Mouse (Mus musculus) CH12.LX (cell line): ENCODE measurements around the gene Neurl1a. TPM values are rescaled to one million over a fixed set of nuclear protein-coding genes. Genes with fewer than 3 reads are reported as not detected.

Experiments used
- DNase-seq: peaks from one replicate; pipeline ENCODE4 v3.0.0-alpha.2; 2013; ENCODE audit errors: extremely low read depth
- H3K27ac ChIP-seq: 2 replicates; pipeline ENCODE4 v1.5.1; 2012; ENCODE audit warnings: low read depth, mild to moderate bottlenecking, control low read depth, moderate library complexity; ENCODE audit not compliant: insufficient read depth
- H3K27me3 ChIP-seq: replicated peaks from 2 replicates; pipeline ENCODE3; 2012; ENCODE audit warnings: inconsistent platforms
- H3K36me3 ChIP-seq, 2 experiments: replicated peaks in 1 of 2; 2 replicates each; pipeline versions ENCODE3 to v1.6.1; 2012; ENCODE audit warnings: inconsistent platforms in 1 of 2, low read length in 1 of 2, mild to moderate bottlenecking in 1 of 2, mixed read lengths in 1 of 2, moderate library complexity in 1 of 2; ENCODE audit not compliant: control insufficient read depth in 1 of 2, insufficient read depth in 1 of 2
- H3K4me1 ChIP-seq, 2 experiments: 2 replicates each; pipeline ENCODE4 v1.6.1; 2012; ENCODE audit warnings: inconsistent platforms in 1 of 2, moderate library complexity in 1 of 2; ENCODE audit not compliant: insufficient read depth in 2 of 2, control insufficient read depth in 1 of 2
- H3K4me2 ChIP-seq: 2 replicates; pipeline ENCODE4 v1.6.1; 2012; ENCODE audit warnings: low read depth, mild to moderate bottlenecking, control low read depth; ENCODE audit not compliant: poor library complexity, insufficient read depth, severe bottlenecking
- H3K4me3 ChIP-seq, 3 experiments: fragments of 150-350 bp in 1 of 3; sonication (generic) in 1 of 3; replicated peaks in 1 of 3; 2 replicates each; pipeline versions ENCODE3 to v1.5.1; 2011 to 2012; ENCODE audit warnings: low read depth in 2 of 3, low read length in 2 of 3, mild to moderate bottlenecking in 2 of 3, moderate library complexity in 2 of 3, control low read depth in 1 of 3, improper control_type of control experiment in 1 of 3, inconsistent platforms in 1 of 3, mixed read lengths in 1 of 3; ENCODE audit not compliant: poor library complexity in 1 of 3
- H3K79me2 ChIP-seq: replicated peaks from 2 replicates; pipeline ENCODE4 v1.6.1; 2012; ENCODE audit warnings: mild to moderate bottlenecking, moderate library complexity; ENCODE audit not compliant: control insufficient read depth, poor library complexity, insufficient read depth, severe bottlenecking; ENCODE audit errors: extremely low read depth
- H3K9ac ChIP-seq: 2 replicates; pipeline ENCODE4 v1.6.1; 2012; ENCODE audit warnings: low read depth, mild to moderate bottlenecking, control low read depth, moderate library complexity; ENCODE audit not compliant: insufficient read depth
- H3K9me3 ChIP-seq: replicated peaks from 2 replicates; pipeline ENCODE3; 2012; ENCODE audit warnings: low read length, inconsistent platforms, mixed read lengths
- BHLHE40 ChIP-seq: IDR thresholded peaks from 2 replicates; pipeline ENCODE4 v1.6.1; 2011; ENCODE audit warnings: mild to moderate bottlenecking, low read depth, low read length, improper control_type of control experiment
- CHD1 ChIP-seq: IDR thresholded peaks from 2 replicates; pipeline ENCODE4 v1.6.1; 2012; ENCODE audit warnings: low read depth, low read length, improper control_type of control experiment, inconsistent platforms
- CHD2 ChIP-seq: IDR thresholded peaks from 2 replicates; pipeline ENCODE4 v1.6.1; 2011; ENCODE audit warnings: low read length, improper control_type of control experiment
- ELF1 ChIP-seq: IDR thresholded peaks from 2 replicates; pipeline ENCODE4 v1.6.1; 2014; ENCODE audit warnings: low read depth, mild to moderate bottlenecking, inconsistent platforms, low read length, improper control_type of control experiment
- EP300 ChIP-seq: IDR thresholded peaks from 2 replicates; pipeline ENCODE4 v1.6.1; 2011; ENCODE audit warnings: low read length, improper control_type of control experiment
- ETS1 ChIP-seq: conservative IDR thresholded peaks from 2 replicates; pipeline ENCODE4 v1.6.1; 2012; ENCODE audit warnings: low read depth, mild to moderate bottlenecking, inconsistent platforms, low read length, improper control_type of control experiment, moderate library complexity
- GABPA ChIP-seq: IDR thresholded peaks from 2 replicates; pipeline ENCODE4 v1.6.1; 2012; ENCODE audit warnings: low read depth, low read length, improper control_type of control experiment, inconsistent platforms; ENCODE audit not compliant: insufficient replicate concordance
- HCFC1 ChIP-seq: IDR thresholded peaks from 2 replicates; pipeline ENCODE4 v1.6.1; 2012; ENCODE audit warnings: low read depth, mild to moderate bottlenecking, inconsistent platforms, low read length, improper control_type of control experiment
- IRF4 ChIP-seq: IDR thresholded peaks from 2 replicates; pipeline ENCODE4 v1.6.1; 2014; ENCODE audit warnings: low read depth, mild to moderate bottlenecking, inconsistent platforms, low read length, improper control_type of control experiment
- JUN ChIP-seq: IDR thresholded peaks from 2 replicates; pipeline ENCODE4 v1.6.1; 2011; ENCODE audit warnings: low read depth, mild to moderate bottlenecking, low read length, improper control_type of control experiment, moderate library complexity; ENCODE audit not compliant: insufficient read depth
- JUND ChIP-seq: conservative IDR thresholded peaks from 2 replicates; pipeline ENCODE4 v1.6.1; 2011; ENCODE audit warnings: low read depth, low read length, improper control_type of control experiment
- KAT2A ChIP-seq: IDR thresholded peaks from 2 replicates; pipeline ENCODE4 v1.6.1; 2012; ENCODE audit warnings: low read length, improper control_type of control experiment, inconsistent platforms; ENCODE audit not compliant: insufficient replicate concordance
- MAFK ChIP-seq: IDR thresholded peaks from 2 replicates; pipeline ENCODE4 v1.6.1; 2011; ENCODE audit warnings: low read length, improper control_type of control experiment; ENCODE audit not compliant: insufficient replicate concordance
- MAX ChIP-seq: IDR thresholded peaks from 2 replicates; pipeline ENCODE4 v1.6.1; 2011; ENCODE audit warnings: low read length, improper control_type of control experiment
- MAZ ChIP-seq: IDR thresholded peaks from 2 replicates; pipeline ENCODE4 v1.6.1; 2012; ENCODE audit warnings: low read depth, mild to moderate bottlenecking, inconsistent platforms, low read length, improper control_type of control experiment, moderate library complexity
- MEF2A ChIP-seq: IDR thresholded peaks from 2 replicates; pipeline ENCODE4 v1.6.1; 2014; ENCODE audit warnings: low read depth, mild to moderate bottlenecking, inconsistent platforms, low read length, improper control_type of control experiment, borderline replicate concordance
- MXI1 ChIP-seq: IDR thresholded peaks from 2 replicates; pipeline ENCODE4 v1.6.1; 2011; ENCODE audit warnings: mild to moderate bottlenecking, low read depth, low read length, improper control_type of control experiment
- MYC ChIP-seq: IDR thresholded peaks from 2 replicates; pipeline ENCODE4 v1.6.1; 2011; ENCODE audit warnings: low read depth, mild to moderate bottlenecking, improper control_type of control experiment, low read length
- NRF1 ChIP-seq: IDR thresholded peaks from 2 replicates; pipeline ENCODE4 v1.6.1; 2014; ENCODE audit warnings: low read depth, mild to moderate bottlenecking, inconsistent platforms, low read length, improper control_type of control experiment, moderate library complexity
- PAX5 ChIP-seq: IDR thresholded peaks from 2 replicates; pipeline ENCODE4 v1.6.1; 2012; ENCODE audit warnings: low read length, inconsistent platforms, mixed read lengths
- POLR2A ChIP-seq: IDR thresholded peaks from 2 replicates; pipeline ENCODE4 v1.6.1; 2011; ENCODE audit warnings: low read depth, mild to moderate bottlenecking, improper control_type of control experiment, low read length
- RAD21 ChIP-seq: IDR thresholded peaks from 2 replicates; pipeline ENCODE4 v1.6.1; 2011; ENCODE audit warnings: low read depth, mild to moderate bottlenecking, low read length, improper control_type of control experiment, moderate library complexity
- RCOR1 ChIP-seq: conservative IDR thresholded peaks from 2 replicates; pipeline ENCODE4 v1.6.1; 2012; ENCODE audit warnings: low read depth, mild to moderate bottlenecking, inconsistent platforms, low read length, improper control_type of control experiment
- SIN3A ChIP-seq: IDR thresholded peaks from 2 replicates; pipeline ENCODE4 v1.6.1; 2012; ENCODE audit warnings: low read length, improper control_type of control experiment, inconsistent platforms
- SMC3 ChIP-seq: IDR thresholded peaks from 2 replicates; pipeline ENCODE4 v1.6.1; 2011; ENCODE audit warnings: low read depth, low read length, improper control_type of control experiment
- TBP ChIP-seq: conservative IDR thresholded peaks from 2 replicates; pipeline ENCODE4 v1.6.1; 2011; ENCODE audit warnings: low read depth, low read length, improper control_type of control experiment
- TCF12 ChIP-seq: IDR thresholded peaks from 2 replicates; pipeline ENCODE4 v1.6.1; 2014; ENCODE audit warnings: low read depth, mild to moderate bottlenecking, inconsistent platforms, low read length, improper control_type of control experiment
- UBTF ChIP-seq: IDR thresholded peaks from 2 replicates; pipeline ENCODE4 v1.6.1; 2012; ENCODE audit warnings: low read depth, mild to moderate bottlenecking, inconsistent platforms, low read length, improper control_type of control experiment, moderate library complexity
- USF1 ChIP-seq: IDR thresholded peaks from 2 replicates; pipeline ENCODE4 v1.6.1; 2014; ENCODE audit warnings: low read depth, mild to moderate bottlenecking, inconsistent platforms, low read length, improper control_type of control experiment
- ZC3H11A ChIP-seq: IDR thresholded peaks from 2 replicates; pipeline ENCODE4 v1.6.1; 2012; ENCODE audit warnings: low read depth, mild to moderate bottlenecking, inconsistent platforms, low read length, improper control_type of control experiment
- ZMIZ1 ChIP-seq: IDR thresholded peaks from 2 replicates; pipeline ENCODE4 v1.6.1; 2012; ENCODE audit warnings: low read depth, mild to moderate bottlenecking, inconsistent platforms, low read length, improper control_type of control experiment
- ZNF384 ChIP-seq: IDR thresholded peaks from 2 replicates; pipeline ENCODE4 v1.6.1; 2012; ENCODE audit warnings: low read depth, low read length, improper control_type of control experiment, inconsistent platforms
- dilution Hi-C: fragments of 300-500 bp; cut with MboI; formaldehyde crosslinking; loops from 2 replicates; pipeline ENCODE4 v1.14.3; 2020; ENCODE audit warnings: low sequenced_read_pairs; ENCODE audit not compliant: extremely low pct_unique_long_range_greater_than_20kb, extremely low pct_ligation_motif_present
- in situ Hi-C: fragments of 300-500 bp; cut with MboI; formaldehyde crosslinking; loops from 3 replicates; pipeline ENCODE4 v1.14.3; 2019; ENCODE audit warnings: low sequenced_read_pairs, low pct_ligation_motif_present, low pct_unique_long_range_greater_than_20kb, mixed read lengths
- polyA plus RNA-seq: library from polyadenylated mRNA; unstranded; fragments of >175 nt; gene quantifications from 2 replicates; pipeline ENCODE4 v1.2.1, GENCODE M21; 2012; ENCODE audit warnings: low read depth; ENCODE audit not compliant: insufficient read length
- total RNA-seq, 2 experiments: library from RNA; depleted of rRNA; stranded (reverse); fragments of 300-350 nt in 1 of 2; fragments of >200 nt in 1 of 2; gene quantifications; 2 replicates each; pipeline ENCODE4 v1.2.3; 2012 to 2014

Gene Neurl1a
- total and polyA plus RNA-seq, 3 experiments = 0.05 to 0.13 TPM; not detected in 1

DNA sequence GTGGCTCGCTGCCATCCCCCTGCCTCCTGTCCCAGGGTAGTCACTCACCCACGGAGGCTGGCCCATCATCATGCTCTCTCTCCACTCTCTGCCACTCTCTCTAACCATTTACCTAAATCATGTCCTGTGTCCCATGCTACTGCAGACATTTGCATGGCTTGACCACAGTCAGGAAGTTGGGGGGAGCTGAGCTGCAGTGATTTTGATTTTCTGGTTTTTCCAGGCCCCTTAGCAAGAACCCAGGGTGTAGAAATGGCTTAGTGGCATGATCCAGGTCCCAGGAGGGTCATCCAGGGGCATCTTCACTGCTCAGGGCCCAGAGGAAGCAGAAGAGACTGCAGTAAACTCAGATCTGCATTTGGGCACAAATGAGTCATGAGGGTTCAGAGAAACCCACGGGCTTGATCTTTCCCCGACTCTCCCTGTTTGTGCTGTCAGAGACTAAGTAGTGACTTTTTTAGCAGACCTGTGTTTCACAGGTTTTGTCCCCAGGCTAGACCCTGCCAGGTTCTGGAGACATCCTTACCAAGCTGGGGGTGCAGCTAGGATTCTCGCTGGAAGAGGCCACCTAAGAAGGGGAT lies 30.3 kb upstream of the Neurl1a start:
- peak; percentile 72 for DNase-seq
- TF ChIP-seq MAZ (0 out of 2 replicates have a peak, but pooled peaks have one; percentile 20), MEF2A (peak; percentile 64), JUN (peak; percentile 41), EP300 (peak; percentile 65), CHD1 (no peak), IRF4 (no peak; the same call in 1 of the 2 replicates), MAX (no peak; the same call in 1 of the 2 replicates), KAT2A (0 out of 2 replicates have a peak, but pooled peaks have one; percentile 23), ZNF384 (no peak), RAD21 (no peak), TBP (no peak), MXI1 (no peak), SMC3 (no peak), MAFK (0 out of 2 replicates have a peak, but pooled peaks have one; percentile 49), ETS1 (no peak; the same call in 1 of the 2 replicates), BHLHE40 (peak; percentile 58), ZMIZ1 (no peak), UBTF (0 out of 2 replicates have a peak, but pooled peaks have one; percentile 33), POLR2A (no peak), GABPA (no peak), NRF1 (no peak), CHD2 (no peak), HCFC1 (no peak), MYC (0 out of 2 replicates have a peak, but pooled peaks have one; percentile 46), RCOR1 (no peak), USF1 (no peak), SIN3A (no peak), JUND (peak; percentile 83), PAX5 (no peak), ZC3H11A (no peak), TCF12 (no peak), ELF1 (peak; percentile 55; the same call in 1 of the 2 replicates)
- H3K36me3 ChIP-seq = no peaks in the 10 kb centered on the region
- peak overlapping the region; percentile 48 for H3K4me2 ChIP-seq
- no peaks in the 10 kb centered on the region for H3K79me2 ChIP-seq
- in situ Hi-C loops = no loop called here
- dilution Hi-C loops = no loop called here
- 0 out of 2 replicates have a peak overlapping the region, but pooled peaks have one; percentile 24 for H3K27ac ChIP-seq
- no peak overlapping the region for H3K9ac ChIP-seq
- no peak overlapping the region for H3K4me3 ChIP-seq
- peaks cover 33 to 60% of the 10 kb centered on the region in 2 experiments for H3K4me1 ChIP-seq
- H3K27me3 ChIP-seq = peaks cover 6% of the 10 kb centered on the region
- H3K9me3 ChIP-seq = no peaks in the 10 kb centered on the region
